Mouse (Mus musculus) limb, embryonic 11.5 days (tissue): Measurements from ENCODE around the gene Cdc42bpb. TPM values are rescaled to one million over a fixed set of nuclear protein-coding genes. Genes with fewer than 3 reads are reported as not detected.

Experiments used
- ATAC-seq: fragments of 200-750 bp; cut with Nextera tagmentation; 2 replicates; pipeline ENCODE4 v1.8.0; 2017; ENCODE audit warnings: low read depth; ENCODE audit not compliant: insufficient number of reproducible peaks, low FRiP score, low TSS enrichment
- DNase-seq: peaks from one replicate; pipeline ENCODE4 v3.0.0-alpha.2; 2015; ENCODE audit warnings: low spot score
- H3K27ac ChIP-seq: fragments of 300-500 bp; sonication (generic); replicated peaks from 2 replicates; pipeline ENCODE4 v1.5.1; 2014; ENCODE audit warnings: low read depth, mild to moderate bottlenecking, low read length
- H3K27me3 ChIP-seq: fragments of 300-500 bp; sonication (generic); 2 replicates; pipeline ENCODE4 v1.6.1; 2014; ENCODE audit warnings: mild to moderate bottlenecking, low read length, mixed read lengths; ENCODE audit not compliant: control insufficient read depth, insufficient read depth
- H3K36me3 ChIP-seq: fragments of 300-500 bp; sonication (generic); 2 replicates; pipeline ENCODE4 v1.6.1; 2014; ENCODE audit warnings: mild to moderate bottlenecking, low read length, moderate library complexity, mixed read lengths; ENCODE audit not compliant: control insufficient read depth, insufficient read depth
- H3K4me1 ChIP-seq: fragments of 300-500 bp; sonication (generic); 2 replicates; pipeline ENCODE4 v1.6.1; 2014; ENCODE audit warnings: low read length, mixed read lengths; ENCODE audit not compliant: control insufficient read depth, insufficient read depth
- H3K4me2 ChIP-seq: fragments of 300-500 bp; sonication (generic); 2 replicates; pipeline ENCODE4 v1.6.1; 2014; ENCODE audit warnings: low read depth, mild to moderate bottlenecking, moderate library complexity; ENCODE audit not compliant: severe bottlenecking
- H3K4me3 ChIP-seq: fragments of 300-500 bp; sonication (generic); 2 replicates; pipeline ENCODE4 v1.5.1; 2014; ENCODE audit warnings: low read depth, low read length
- H3K9ac ChIP-seq: fragments of 300-500 bp; sonication (generic); 2 replicates; pipeline ENCODE4 v1.6.1; 2014; ENCODE audit warnings: mild to moderate bottlenecking, low read length
- H3K9me3 ChIP-seq: fragments of 300-500 bp; sonication (generic); 2 replicates; pipeline ENCODE4 v1.6.1; 2016; ENCODE audit warnings: low read length; ENCODE audit not compliant: control insufficient read depth
- WGBS: fragments of 180-500 bp; shearing (Covaris S2); extraction: QIAGEN DNeasy Blood & Tissue Kit; methylation state at CpG from one replicate; pipeline ENCODE4 v1.1.7; 2014; 5-methylcytosine and 5-hydroxymethylcytosine counted together
- polyA plus RNA-seq: library from polyadenylated mRNA; unstranded; fragments of >200 nt; fragmentation: Nextera tagmentation; extraction: Ambion mirVana; gene quantifications from 2 replicates; pipeline ENCODE4 v1.2.1, GENCODE M21; 2014

Cdc42bpb gene
- polyA plus RNA-seq, 1 experiment from 2014 or later = 30.4 TPM

DNA sequence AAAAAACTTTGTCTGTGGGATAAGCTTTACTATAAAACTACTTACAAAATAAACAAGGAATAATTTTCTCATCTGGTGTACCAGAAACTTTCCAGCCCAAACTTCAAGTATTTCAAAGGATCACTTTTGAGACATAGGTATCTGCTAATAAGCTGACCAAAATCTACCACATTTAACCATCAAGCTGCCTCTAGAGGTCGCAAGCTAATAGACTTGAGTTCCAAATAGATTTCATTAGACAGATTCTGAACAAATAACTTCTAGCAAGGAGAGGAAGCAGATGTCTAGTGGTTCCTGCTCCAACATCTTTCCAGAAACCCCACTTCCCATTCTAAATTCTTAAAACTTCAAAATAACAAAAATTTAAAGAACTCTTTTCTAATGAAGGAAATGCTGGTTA, 33.6 kb downstream of the Cdc42bpb start:
- H3K27ac ChIP-seq = no peak overlapping the region
- H3K36me3 ChIP-seq = peaks cover 8% of the 10 kb centered on the region; the same call in 1 of the 2 replicates
- H3K27me3 ChIP-seq = no peaks in the 10 kb centered on the region
- H3K4me1 ChIP-seq = no peaks in the 10 kb centered on the region
- no peaks in the 10 kb centered on the region for H3K9me3 ChIP-seq
- no peak for DNase-seq
- WGBS = 90% methylated on average over 1 of the region's 1 CpGs
- H3K4me2 ChIP-seq = no peak overlapping the region
- no peak overlapping the region for H3K4me3 ChIP-seq
- no peak for ATAC-seq
- no peak overlapping the region for H3K9ac ChIP-seq

- DNase-seq (no peak), ATAC-seq (no peak)
- no peak overlapping the region for H3K27ac ChIP-seq
- no peaks in the 10 kb centered on the region for H3K4me1 ChIP-seq
- H3K9ac ChIP-seq = no peak overlapping the region
- H3K9me3 ChIP-seq = no peaks in the 10 kb centered on the region
- 79% methylated on average over 7 of the region's 7 CpGs for WGBS
- peaks cover 15% of the 10 kb centered on the region; the same call in 1 of the 2 replicates for H3K36me3 ChIP-seq
- no peak overlapping the region for H3K4me3 ChIP-seq
- H3K4me2 ChIP-seq = no peak overlapping the region
- no peaks in the 10 kb centered on the region for H3K27me3 ChIP-seq
Measured at GRCm38 (mm10) chr12:111340692-111341091, 36.8 kb downstream of the Cdc42bpb start.

- H3K4me2 ChIP-seq = no peak overlapping the region
- no peak overlapping the region for H3K9ac ChIP-seq
- 0 out of 2 replicates have a peak, but pooled peaks cover 3% of the 10 kb centered on the region for H3K4me1 ChIP-seq
- ATAC-seq (no peak), DNase-seq (no peak)
- no peak overlapping the region for H3K27ac ChIP-seq
- WGBS = 76% methylated on average over 15 of the region's 15 CpGs
- H3K27me3 ChIP-seq = no peaks in the 10 kb centered on the region
- no peaks in the 10 kb centered on the region for H3K9me3 ChIP-seq
- H3K36me3 ChIP-seq = peaks cover 20% of the 10 kb centered on the region; the same call in 1 of the 2 replicates
- H3K4me3 ChIP-seq = no peak overlapping the region
Measured at GRCm38 (mm10) chr12:111337864-111338354, 39.6 kb downstream of the Cdc42bpb start.

DNA sequence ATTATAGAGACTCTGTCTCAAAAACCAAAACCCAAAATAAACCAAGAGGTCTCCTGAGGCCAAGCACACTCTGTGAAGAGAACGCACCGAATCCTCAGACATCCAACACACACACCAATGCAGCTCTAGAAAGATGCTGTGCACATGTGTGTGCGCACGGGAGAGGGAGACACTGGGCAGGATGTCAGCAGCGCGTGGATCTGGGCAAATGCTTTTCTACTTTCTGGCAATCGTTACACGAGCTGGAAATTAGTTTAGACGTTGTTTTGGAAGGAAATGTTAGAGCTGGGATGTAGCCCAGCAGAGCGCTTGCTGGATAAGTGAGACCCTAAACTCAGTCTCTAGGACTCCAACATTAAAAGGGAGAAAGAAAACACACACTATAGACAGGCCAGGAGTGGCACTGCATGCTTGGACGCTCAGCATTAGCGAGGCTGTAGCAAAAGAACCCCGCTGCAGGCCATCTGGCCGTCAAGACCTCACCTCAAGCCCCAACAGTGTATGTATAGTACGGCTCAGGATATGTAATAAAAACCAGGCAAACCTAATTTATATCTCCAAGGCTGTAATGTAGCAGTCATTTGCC, 44.4 kb downstream of the Cdc42bpb start:
- DNase-seq (no peak), ATAC-seq (no peak)
- 0 out of 2 replicates have a peak, but pooled peaks cover 3% of the 10 kb centered on the region for H3K4me1 ChIP-seq
- peaks cover 11% of the 10 kb centered on the region for H3K36me3 ChIP-seq
- H3K9me3 ChIP-seq = no peaks in the 10 kb centered on the region
- no peak overlapping the region for H3K9ac ChIP-seq
- no peaks in the 10 kb centered on the region for H3K27me3 ChIP-seq
- no peak overlapping the region for H3K4me3 ChIP-seq
- no peak overlapping the region for H3K4me2 ChIP-seq
- no peak overlapping the region for H3K27ac ChIP-seq
- 70% methylated on average over 15 of the region's 15 CpGs for WGBS

GRCm38 (mm10) chr12:111332443-111332842, 45.1 kb downstream of the Cdc42bpb start:
- DNase-seq (no peak), ATAC-seq (no peak)
- no peaks in the 10 kb centered on the region for H3K9me3 ChIP-seq
- H3K9ac ChIP-seq = no peak overlapping the region
- H3K4me1 ChIP-seq = 0 out of 2 replicates have a peak, but pooled peaks cover 3% of the 10 kb centered on the region
- H3K36me3 ChIP-seq = peaks cover 11% of the 10 kb centered on the region
- H3K27ac ChIP-seq = no peak overlapping the region
- no peak overlapping the region for H3K4me3 ChIP-seq
- H3K4me2 ChIP-seq = no peak overlapping the region
- WGBS = 93% methylated on average over 11 of the region's 11 CpGs
- no peaks in the 10 kb centered on the region for H3K27me3 ChIP-seq

GRCm38 (mm10) chr12:111331573-111331972, 45.9 kb downstream of the Cdc42bpb start:
- Histone ChIP-seq H3K4me2 (no peak overlapping the region), H3K27me3 (no peaks in the 10 kb centered on the region), H3K4me1 (0 out of 2 replicates have a peak, but pooled peaks cover 3% of the 10 kb centered on the region), H3K4me3 (no peak overlapping the region), H3K9ac (no peak overlapping the region), H3K9me3 (no peaks in the 10 kb centered on the region), H3K36me3 (peaks cover 11% of the 10 kb centered on the region), H3K27ac (no peak overlapping the region)
- 90% methylated on average over 9 of the region's 9 CpGs for WGBS
- ATAC-seq (no peak), DNase-seq (no peak)

DNA sequence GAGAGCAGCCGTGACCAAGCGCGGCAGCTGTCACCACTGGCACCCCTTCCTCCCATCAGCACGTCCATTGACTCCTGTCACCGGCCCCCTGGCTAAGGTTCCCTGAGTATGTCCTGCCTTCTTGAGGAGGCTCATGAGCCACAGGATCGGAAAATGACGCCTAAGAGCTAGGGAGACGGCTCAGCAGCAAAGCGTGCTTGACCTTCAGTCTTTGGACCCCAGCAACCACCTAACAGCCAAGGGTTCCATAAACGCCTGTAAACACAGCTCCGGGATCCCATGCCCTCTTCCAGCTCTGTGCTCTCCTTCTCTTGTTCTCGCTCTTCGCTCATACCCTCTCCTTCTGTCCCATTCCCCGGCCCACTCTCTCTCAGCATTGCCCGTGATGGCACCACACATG, 48.2 kb downstream of the Cdc42bpb start:
- Histone ChIP-seq H3K4me3 (no peak overlapping the region), H3K9ac (no peak overlapping the region), H3K27ac (no peak overlapping the region), H3K27me3 (no peaks in the 10 kb centered on the region), H3K4me2 (no peak overlapping the region), H3K4me1 (0 out of 2 replicates have a peak, but pooled peaks cover 3% of the 10 kb centered on the region), H3K9me3 (no peaks in the 10 kb centered on the region), H3K36me3 (peaks cover 11% of the 10 kb centered on the region)
- no peak for DNase-seq
- 93% methylated on average over 15 of the region's 15 CpGs for WGBS
- no peak for ATAC-seq

DNA sequence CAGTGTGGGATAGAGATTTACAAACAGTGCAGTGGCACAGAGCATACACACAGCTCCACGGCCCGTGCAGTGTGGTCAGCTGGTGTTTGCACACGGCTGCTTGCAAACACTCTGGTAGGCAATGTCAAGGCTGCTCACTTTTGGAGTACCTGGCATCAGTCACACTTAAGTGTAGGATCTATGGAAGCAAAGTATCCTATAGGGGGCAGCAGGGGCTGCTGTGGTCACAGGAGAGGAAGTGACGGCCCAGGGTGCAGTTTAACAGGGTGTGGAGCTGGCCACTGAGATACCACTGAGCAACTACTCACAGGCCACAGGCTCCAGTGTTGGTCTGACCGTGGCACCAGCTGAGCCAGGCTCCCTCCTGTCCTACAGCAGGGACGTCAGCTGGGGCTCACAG, 49.2 kb downstream of the Cdc42bpb start:
- Histone ChIP-seq H3K4me2 (no peak overlapping the region), H3K27me3 (no peaks in the 10 kb centered on the region), H3K9ac (no peak overlapping the region), H3K36me3 (peaks cover 14% of the 10 kb centered on the region), H3K9me3 (no peaks in the 10 kb centered on the region), H3K4me3 (no peak overlapping the region), H3K27ac (no peak overlapping the region), H3K4me1 (0 out of 2 replicates have a peak, but pooled peaks cover under 1% of the 10 kb centered on the region)
- ATAC-seq (no peak), DNase-seq (no peak)
- 91% methylated on average over 6 of the region's 6 CpGs for WGBS
